Mouse (Mus musculus) MN1 (cell line): ENCODE results near the gene Entpd4b.
"Not testable (repeated sequence)": the region's sequence is repeated elsewhere in the genome, so short reads cannot be mapped to it uniquely, and the experiment has no call there.

Source experiments
- DNase-seq: peaks from one replicate; pipeline ENCODE4 v3.0.0-alpha.2; 2016; ENCODE audit warnings: low spot score

The Entpd4b gene

GRCm38 (mm10) chr14:69555110-69555831 lies at the start of gene Entpd4b:
TSS of gene Entpd4b (plus strand) at chr14:69555424.
- DNase-seq, result not testable (repeated sequence)

GRCm38 (mm10) chr14:69507000-69507399 lies 48.2 kb upstream of the Entpd4b start:
- DNase-seq, result not testable (repeated sequence)

GRCm38 (mm10) chr14:69512449-69512848 lies 42.8 kb upstream of the Entpd4b start, which contains the start of gene Gm27179:
TSS of gene Gm27179 (minus strand) at chr14:69512549.
- DNase-seq, result not testable (repeated sequence)

GRCm38 (mm10) chr14:69520810-69521209 lies 34.4 kb upstream of the Entpd4b start:
- not testable (repeated sequence) for DNase-seq

- DNase-seq, result not testable (repeated sequence)
These were observed 32.2 kb upstream of the Entpd4b start for GRCm38 (mm10) chr14:69523001-69523400.

GRCm38 (mm10) chr14:69526202-69526601 lies 29.0 kb upstream of the Entpd4b start:
- not testable (repeated sequence) for DNase-seq

- not testable (repeated sequence) for DNase-seq
These were observed 18.7 kb upstream of the Entpd4b start for GRCm38 (mm10) chr14:69536539-69536938.

GRCm38 (mm10) chr14:69540113-69540512 lies 15.1 kb upstream of the Entpd4b start:
- not testable (repeated sequence) for DNase-seq

- not testable (repeated sequence) for DNase-seq
These were observed 12.5 kb upstream of the Entpd4b start for GRCm38 (mm10) chr14:69542695-69543094.

- DNase-seq, result not testable (repeated sequence)
These were observed 11.2 kb upstream of the Entpd4b start for GRCm38 (mm10) chr14:69544033-69544432.

GRCm38 (mm10) chr14:69545052-69545451 lies 10.2 kb upstream of the Entpd4b start:
- not testable (repeated sequence) for DNase-seq

- DNase-seq, result not testable (repeated sequence)
These were observed 7.9 kb upstream of the Entpd4b start for GRCm38 (mm10) chr14:69547310-69547709.

GRCm38 (mm10) chr14:69556820-69557219 lies 1.6 kb downstream of the Entpd4b start:
- not testable (repeated sequence) for DNase-seq

- not testable (repeated sequence) for DNase-seq
These were observed 2.3 kb downstream of the Entpd4b start for GRCm38 (mm10) chr14:69557550-69557949.
